Mouse (Mus musculus): Measurements from ENCODE around the gene Poldip2.

- TF ChIP-seq CTCF (IDR thresholded peaks at IDR 0.05; ENCODE audit: borderline replicate concordance, extremely low read depth, insufficient read depth, insufficient read length) (no peak), POLR2A (IDR thresholded peaks at IDR 0.05; ENCODE audit: borderline replicate concordance, extremely low read depth, insufficient read depth, insufficient read length, poor library complexity, severe bottlenecking) (no peak)
Observed at GRCm38 (mm10) chr11:78497071-78497541, 14.9 kb upstream of the Poldip2 start.
